Mouse (Mus musculus) lung, postnatal 36 days (tissue): ENCODE measurements around the gene Strip1.

Experiments
- DNase-seq: peaks from one replicate; pipeline ENCODE4 v3.0.0; 2022; ENCODE audit warnings: mixed read lengths

Strip1 gene

DNA sequence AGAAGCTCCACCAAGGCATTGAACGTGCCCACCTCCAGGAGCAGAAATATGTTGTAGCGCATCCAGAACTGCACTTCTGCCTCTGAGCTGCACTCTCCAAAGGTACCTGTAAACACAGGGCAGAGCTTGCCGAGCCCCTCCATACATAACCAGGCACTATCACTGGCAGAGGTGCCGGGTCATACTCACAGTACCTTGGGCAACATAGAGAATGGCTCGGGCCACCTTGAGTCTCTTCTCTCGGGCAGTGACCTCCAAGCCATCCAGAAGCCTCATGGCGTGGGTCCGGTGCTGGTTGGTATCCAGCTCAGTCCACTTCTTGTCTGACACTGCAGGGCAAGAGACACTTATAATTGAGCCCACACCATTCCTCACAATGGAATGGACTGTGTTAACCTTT is 4.7 kb downstream of the Strip1 start:
- DNase-seq: no peak

DNA sequence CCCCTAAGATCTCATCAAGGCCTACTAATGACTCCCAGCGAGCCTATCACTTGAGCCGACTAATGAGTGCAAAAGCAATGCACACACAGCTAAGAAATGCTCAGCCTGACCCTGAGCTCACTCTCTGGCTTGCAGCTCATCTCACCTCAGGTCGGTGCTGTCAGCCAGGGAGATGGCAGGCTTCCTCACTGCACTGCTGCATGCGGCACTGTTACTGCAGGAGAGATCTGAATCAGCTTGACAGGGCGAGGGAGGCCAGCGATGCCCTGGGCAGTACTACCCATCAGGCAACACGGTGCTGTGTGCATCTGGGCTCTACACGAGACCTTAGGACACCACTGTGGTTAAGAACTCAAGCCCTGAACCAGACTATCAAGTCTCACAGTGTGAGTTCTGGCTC is 6.0 kb downstream of the Strip1 start:
- DNase-seq: no peak

DNA sequence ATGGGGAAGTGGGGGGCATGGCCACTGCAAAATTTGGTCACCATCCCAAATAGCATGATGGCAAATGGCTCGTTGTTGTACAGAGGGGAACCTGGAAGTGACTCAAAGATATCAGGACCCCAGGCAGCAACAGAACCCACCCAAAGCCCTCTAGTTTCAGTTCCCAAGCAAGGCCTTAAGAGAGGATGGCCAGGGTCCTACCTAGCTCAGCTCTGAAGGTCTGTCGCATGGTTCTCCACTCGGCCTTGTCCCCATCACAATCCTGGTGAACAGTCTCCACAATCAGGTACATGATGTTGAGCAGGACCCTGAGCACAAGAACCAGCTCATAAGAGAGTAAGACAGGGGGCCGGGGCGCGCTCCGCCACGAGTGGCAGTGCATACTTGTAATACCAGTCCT is 7.1 kb downstream of the Strip1 start:
- DNase-seq: no peak

- no peak for DNase-seq
These were observed 9.0 kb downstream of the Strip1 start for GRCm38 (mm10) chr3:107622537-107622936.

GRCm38 (mm10) chr3:107621286-107622075 is 10.0 kb downstream of the Strip1 start:
- DNase-seq: no peak

GRCm38 (mm10) chr3:107619911-107620310 is 11.6 kb downstream of the Strip1 start:
- no peak for DNase-seq

DNA sequence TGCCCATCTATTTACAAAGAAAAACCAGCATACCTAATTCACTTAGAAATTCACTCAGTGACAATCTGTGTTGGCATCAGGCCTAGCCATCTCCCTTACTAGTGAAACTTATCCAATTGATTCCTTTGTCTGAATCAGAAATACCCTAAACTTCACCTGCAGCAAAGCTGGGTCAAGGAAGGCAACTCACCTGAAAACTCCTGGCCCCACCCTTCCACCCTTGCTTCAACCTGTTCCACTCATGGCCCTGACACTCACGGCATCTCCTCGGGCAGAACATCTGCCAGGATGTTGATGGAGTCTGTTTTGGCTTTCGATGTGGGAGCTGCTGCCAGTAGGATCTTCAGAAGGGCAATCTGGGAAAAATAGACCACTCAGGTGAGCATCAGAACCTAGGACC is 13.7 kb downstream of the Strip1 start:
- DNase-seq: no peak

GRCm38 (mm10) chr3:107612902-107613525 is 18.5 kb downstream of the Strip1 start:
- DNase-seq: peak; percentile 74

DNA sequence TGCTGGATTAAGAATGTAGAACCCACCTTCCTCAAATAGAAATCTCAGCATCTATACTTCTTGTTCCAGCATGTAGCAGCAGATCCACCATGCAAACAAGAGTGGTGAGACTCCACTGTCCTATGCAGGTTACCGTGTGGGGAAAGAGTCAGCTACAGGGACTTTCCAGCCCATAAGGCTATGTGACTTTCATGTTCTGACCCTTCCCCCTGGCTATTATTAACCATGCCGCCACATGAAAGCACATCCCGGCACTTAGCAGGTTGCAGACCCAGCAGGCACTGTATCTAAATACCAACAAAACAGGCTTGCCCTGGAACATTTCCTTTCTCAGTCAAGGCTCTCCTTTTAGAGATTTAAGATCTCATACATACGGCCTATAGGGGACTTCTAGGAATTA is 20.1 kb downstream of the Strip1 start:
- no peak for DNase-seq

DNA sequence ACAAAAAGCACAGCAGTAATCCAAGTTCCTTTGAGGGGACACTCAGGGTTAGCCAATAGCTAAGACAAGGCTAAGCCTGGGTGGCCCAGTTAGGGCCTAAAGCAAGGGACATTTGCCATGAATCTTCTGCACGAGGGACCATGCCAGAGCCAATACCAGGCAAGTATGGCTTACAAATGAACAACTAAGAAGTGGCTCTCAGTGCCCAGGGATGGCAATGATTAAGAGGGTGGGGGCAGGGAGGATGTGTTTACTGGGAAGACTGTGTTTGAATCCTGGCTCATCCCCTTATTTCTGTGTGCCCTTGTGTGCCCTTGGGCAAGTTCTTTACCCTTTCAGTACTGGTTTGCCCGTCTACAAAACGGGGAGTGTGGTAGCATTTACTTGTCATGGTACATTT is 22.1 kb downstream of the Strip1 start:
- no peak for DNase-seq

DNA sequence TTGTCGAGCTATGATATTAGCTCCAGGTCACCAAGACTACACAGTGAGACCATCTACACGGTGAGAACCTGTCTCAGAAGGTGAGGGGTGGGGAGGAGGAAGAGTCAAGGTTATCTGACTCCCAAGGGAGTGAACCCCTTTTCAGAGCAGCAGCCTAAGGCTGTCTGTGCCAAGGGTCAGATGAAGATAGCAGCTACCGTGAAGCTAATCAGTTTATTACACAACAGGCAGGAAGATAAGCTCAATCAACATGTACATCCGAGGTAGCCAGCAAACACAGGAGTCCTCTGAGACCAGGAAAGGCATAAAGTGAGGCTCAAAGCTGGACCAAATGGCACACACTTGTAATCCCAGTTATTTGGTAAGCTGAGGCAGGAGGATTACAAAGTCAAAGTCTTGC is 22.7 kb downstream of the Strip1 start:
- no peak for DNase-seq

GRCm38 (mm10) chr3:107607221-107607620 is 24.3 kb downstream of the Strip1 start:
- no peak for DNase-seq

DNA sequence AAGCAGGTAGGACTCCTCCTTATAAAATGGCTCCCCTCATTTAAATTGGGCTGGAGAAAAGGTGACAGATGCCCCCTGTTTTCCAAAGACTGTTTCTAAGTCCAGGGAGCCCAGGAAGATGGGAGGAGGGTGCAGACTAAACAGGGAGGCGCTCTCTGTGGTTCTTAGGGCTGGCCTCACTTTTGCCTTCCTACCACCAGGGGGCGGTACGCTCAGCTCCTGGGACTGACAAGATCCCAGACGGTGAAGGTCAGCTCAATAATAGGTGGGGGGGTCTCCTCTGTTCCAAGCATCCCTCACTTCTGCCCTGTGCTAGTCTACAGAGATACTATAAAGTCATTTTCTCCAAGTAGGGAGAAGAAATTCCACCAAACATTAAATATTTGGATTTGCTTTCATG is 26.2 kb downstream of the Strip1 start:
- DNase-seq: peak; percentile 70

DNA sequence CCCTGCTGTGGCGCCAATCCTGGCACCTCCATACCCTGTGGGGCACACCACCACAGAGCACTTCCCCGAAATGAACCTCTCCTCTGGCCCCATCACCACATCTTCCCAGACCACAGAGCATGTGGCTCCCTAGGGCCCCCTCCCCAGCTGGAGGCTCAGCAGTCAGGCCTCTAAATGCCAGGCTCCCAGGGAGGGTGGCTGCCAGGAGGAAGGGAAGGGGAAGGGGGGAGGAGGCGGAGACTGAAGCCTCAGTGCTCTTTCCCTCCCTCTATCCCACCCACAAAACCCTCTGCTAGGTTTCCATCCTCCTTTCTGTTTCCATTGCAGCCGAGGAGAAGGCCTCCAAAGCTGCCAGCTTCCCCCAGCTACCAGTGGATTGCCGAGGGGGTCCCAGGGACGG is 31.4 kb downstream of the Strip1 start:
- no peak for DNase-seq

GRCm38 (mm10) chr3:107597586-107598389 is 33.7 kb downstream of the Strip1 start:
- no peak for DNase-seq

- DNase-seq: no peak
These were observed 34.4 kb downstream of the Strip1 start for GRCm38 (mm10) chr3:107597134-107597533.

- peak; percentile 3 for DNase-seq
These were observed 34.9 kb downstream of the Strip1 start for GRCm38 (mm10) chr3:107596559-107596958.

DNA sequence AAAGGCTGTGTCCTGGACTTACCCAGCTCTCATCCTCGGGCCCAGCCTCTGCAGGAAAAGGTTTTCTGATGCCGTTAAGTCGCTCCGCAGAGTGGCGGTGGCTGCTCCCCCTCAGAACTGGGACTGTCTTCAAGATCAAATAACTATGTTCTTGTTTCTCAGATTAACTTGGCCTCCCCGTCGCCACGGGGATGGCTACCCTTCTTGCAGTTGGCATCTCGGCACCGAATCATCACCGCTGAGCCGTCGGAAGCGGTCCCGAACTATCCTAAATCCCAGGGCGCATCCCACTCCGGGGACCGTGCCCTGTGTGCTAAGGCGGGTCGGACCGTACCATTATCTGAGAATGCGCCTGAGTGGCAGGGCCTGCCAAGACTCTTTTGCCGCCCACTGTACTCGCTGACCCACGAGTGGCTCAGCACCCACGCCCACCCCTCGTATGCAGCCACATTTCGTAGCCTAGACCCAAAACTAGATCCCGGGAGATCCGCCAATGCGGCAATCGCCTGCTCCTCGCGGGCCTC is 35.5 kb downstream of the Strip1 start:
- no peak for DNase-seq

- DNase-seq: no peak
These were observed 36.1 kb downstream of the Strip1 start for GRCm38 (mm10) chr3:107595264-107595937.

GRCm38 (mm10) chr3:107594662-107595263 is 36.7 kb downstream of the Strip1 start, which contains the start of gene Alx3:
Gene Alx3 (plus strand): TSS chr3:107595031.
- DNase-seq: no peak

- DNase-seq: no peak
These were observed 37.9 kb downstream of the Strip1 start for GRCm38 (mm10) chr3:107593632-107594031.

GRCm38 (mm10) chr3:107591612-107592011 is 39.9 kb downstream of the Strip1 start:
- DNase-seq: no peak
